Mouse (Mus musculus) kidney, adult 2 months (tissue): ENCODE measurements at regions not wholly inside any gene's neighbourhood (a gene's known extent, or its start where the extent isn't known, plus 50 kb on each side); places are given as distances from the start of the nearest gene placed in this dataset.

ENCODE experiments used
- DNase-seq: peaks from one replicate; pipeline ENCODE4 v3.0.0; 2021
- H3K27ac ChIP-seq: fragments of 200-500 bp; 2 replicates; pipeline ENCODE4 v1.5.1; 2012; ENCODE audit warnings: low read depth, low read length, control low read depth, inconsistent platforms; ENCODE audit not compliant: insufficient read depth
- H3K27me3 ChIP-seq: fragments of 200-500 bp; replicated peaks from 2 replicates; pipeline ENCODE4 v1.6.1; 2012; ENCODE audit warnings: mild to moderate bottlenecking, moderate library complexity, low read length, inconsistent platforms; ENCODE audit not compliant: control insufficient read depth, insufficient read depth
- H3K36me3 ChIP-seq: fragments of 200-500 bp; 2 replicates; pipeline ENCODE4 v1.6.1; 2012; ENCODE audit warnings: mild to moderate bottlenecking, moderate library complexity, low read length, inconsistent platforms; ENCODE audit not compliant: control insufficient read depth, insufficient read depth
- H3K4me1 ChIP-seq: fragments of 200-500 bp; 2 replicates; pipeline ENCODE4 v1.6.1; 2011; ENCODE audit warnings: low read length; ENCODE audit not compliant: control insufficient read depth, insufficient read depth
- H3K4me3 ChIP-seq: fragments of 200-500 bp; 2 replicates; pipeline ENCODE4 v1.5.1; 2011; ENCODE audit warnings: mild to moderate bottlenecking, low read depth, low read length, control low read depth; ENCODE audit not compliant: insufficient read depth
- CTCF ChIP-seq: fragments of 200-500 bp; conservative IDR thresholded peaks from 2 replicates; pipeline ENCODE4 v1.5.1; 2011; ENCODE audit warnings: low read depth, mild to moderate bottlenecking, control low read depth, low read length, moderate library complexity, mixed read lengths; ENCODE audit not compliant: insufficient read depth, insufficient read length
- POLR2A ChIP-seq: fragments of 200-500 bp; IDR thresholded peaks from one replicate; pipeline ENCODE4 v1.6.1; 2011; ENCODE audit warnings: low read depth, low read length, control low read depth
- WGBS: fragments of 180-500 bp; shearing (Covaris S2); methylation state at CpG from one replicate; pipeline ENCODE4 v1.1.7; 2018; 5-methylcytosine and 5-hydroxymethylcytosine counted together

GRCm38 (mm10) chr6:93075867-93076266, 132.6 kb upstream of the Adamts9 start:
- no peak for DNase-seq
- TF ChIP-seq POLR2A (no peak), CTCF (no peak)
- Histone ChIP-seq H3K36me3 (no peaks in the 10 kb centered on the region), H3K4me1 (no peaks in the 10 kb centered on the region), H3K27me3 (no peaks in the 10 kb centered on the region), H3K4me3 (no peak overlapping the region), H3K27ac (no peak overlapping the region)
- WGBS, result 57% methylated on average over 5 of the region's 5 CpGs

- WGBS, result 72% methylated on average over 4 of the region's 4 CpGs
- TF ChIP-seq POLR2A (no peak), CTCF (no peak)
- Histone ChIP-seq H3K36me3 (no peaks in the 10 kb centered on the region), H3K4me3 (no peak overlapping the region), H3K4me1 (no peaks in the 10 kb centered on the region), H3K27me3 (no peaks in the 10 kb centered on the region), H3K27ac (no peak overlapping the region)
- DNase-seq, result no peak
Observed at GRCm38 (mm10) chr6:93075011-93075410, 131.7 kb upstream of the Adamts9 start.

- Histone ChIP-seq H3K4me1 (peaks cover 3% of the 10 kb centered on the region), H3K27ac (no peak overlapping the region), H3K27me3 (no peaks in the 10 kb centered on the region), H3K4me3 (no peak overlapping the region), H3K36me3 (no peaks in the 10 kb centered on the region)
- WGBS, result 90% methylated on average over 5 of the region's 5 CpGs
- TF ChIP-seq CTCF, result no peak
- TF ChIP-seq POLR2A, result no peak
- no peak for DNase-seq
Observed at GRCm38 (mm10) chr6:93070916-93071315, 127.6 kb upstream of the Adamts9 start.

- WGBS, result 87% methylated on average over 5 of the region's 5 CpGs
- no peaks in the 10 kb centered on the region for H3K36me3 ChIP-seq
Observed at GRCm38 (mm10) chr6:93067808-93068207, 124.5 kb upstream of the Adamts9 start.

GRCm38 (mm10) chr6:93066553-93067376, 123.5 kb upstream of the Adamts9 start:
- no peaks in the 10 kb centered on the region for H3K27me3 ChIP-seq
- WGBS, result 25% methylated on average over 11 of the region's 11 CpGs
- peaks cover 3% of the 10 kb centered on the region for H3K4me1 ChIP-seq
- peak overlapping the region; percentile 44 for H3K27ac ChIP-seq
- no peak for TF ChIP-seq POLR2A
- no peak for TF ChIP-seq CTCF
- peak overlapping the region; percentile 30; the same call in 1 of the 2 replicates for H3K4me3 ChIP-seq
- H3K36me3 ChIP-seq, result no peaks in the 10 kb centered on the region
- no peak for DNase-seq

More at GRCm38 (mm10) chr6:93067808-93068207, 124.5 kb upstream of the Adamts9 start:
- Histone ChIP-seq H3K4me3 (no peak overlapping the region), H3K4me1 (peaks cover 3% of the 10 kb centered on the region), H3K27me3 (no peaks in the 10 kb centered on the region), H3K27ac (no peak overlapping the region)
- no peak for TF ChIP-seq CTCF
- TF ChIP-seq POLR2A, result no peak
- no peak for DNase-seq

GRCm38 (mm10) chr6:93065917-93066552, 122.7 kb upstream of the Adamts9 start:
- H3K27me3 ChIP-seq, result no peaks in the 10 kb centered on the region
- H3K27ac ChIP-seq, result peak overlapping the region; percentile 67
- H3K4me1 ChIP-seq, result peaks cover 3% of the 10 kb centered on the region
- TF ChIP-seq CTCF (no peak), POLR2A (no peak)
- H3K4me3 ChIP-seq, result peak overlapping the region; percentile 45
- no peaks in the 10 kb centered on the region for H3K36me3 ChIP-seq
- WGBS, result 8% methylated on average over 12 of the region's 12 CpGs
- DNase-seq, result peak; percentile 76

- DNase-seq, result peak; percentile 34
- no peaks in the 10 kb centered on the region for H3K36me3 ChIP-seq
- no peak overlapping the region for H3K4me3 ChIP-seq
- TF ChIP-seq CTCF (no peak), POLR2A (no peak)
- H3K27me3 ChIP-seq, result no peaks in the 10 kb centered on the region
- peaks cover 4% of the 10 kb centered on the region for H3K4me1 ChIP-seq
- 0 out of 2 replicates have a peak overlapping the region, but pooled peaks have one; percentile 28 for H3K27ac ChIP-seq
- WGBS, result 47% methylated on average over 6 of the region's 6 CpGs
Observed at GRCm38 (mm10) chr6:93065366-93065765, 122.1 kb upstream of the Adamts9 start.
